Mouse (Mus musculus): ENCODE measurements at regions not wholly inside any gene's neighbourhood (a gene's known extent, or its start where the extent isn't known, plus 50 kb on each side); places are given as distances from the start of the nearest gene placed in this dataset.

DNA sequence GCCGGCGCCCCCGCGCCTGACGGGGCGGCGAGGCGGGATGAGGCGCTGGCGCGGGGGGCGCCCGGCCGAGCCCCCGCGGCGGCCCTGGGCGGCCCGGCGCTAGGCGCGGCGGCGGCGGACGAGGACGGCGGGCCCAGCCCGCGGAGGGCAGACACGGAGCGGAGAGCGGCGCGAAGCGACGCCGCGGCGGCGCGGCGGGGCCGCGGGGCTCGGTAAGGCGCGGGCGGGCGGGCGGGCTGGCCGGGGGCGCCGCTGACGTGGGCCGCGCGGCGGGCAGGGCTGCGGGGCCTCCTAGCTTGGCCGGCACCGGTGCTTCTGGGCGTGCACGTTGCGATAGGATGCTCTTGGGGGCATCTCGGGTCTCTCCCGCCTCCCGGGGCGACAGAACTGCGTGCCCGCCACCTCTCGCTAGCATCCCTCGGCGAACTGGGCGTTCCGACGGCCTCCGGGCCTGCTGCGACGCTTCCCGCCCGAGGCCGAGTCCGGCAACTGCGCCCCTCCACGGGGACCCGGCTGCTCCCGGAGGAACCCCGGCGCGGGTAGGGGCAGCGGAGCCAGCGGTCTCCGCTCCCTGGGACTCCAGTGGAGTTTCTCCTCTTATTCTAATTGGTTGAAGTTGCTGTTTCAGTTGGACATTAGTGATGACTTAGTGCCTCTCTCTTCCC lies 83.3 kb upstream of the Arhgap32 start:
- WGBS = under 1% methylated on average over 51 of the region's 94 CpGs
- Histone ChIP-seq H3K4me1 (peaks cover 10% of the 10 kb centered on the region), H3K36me3 (no peaks in the 10 kb centered on the region), H3K9me3 (no peaks in the 10 kb centered on the region), H3K27me3 (replicated peaks) (no peaks in the 10 kb centered on the region), H3K4me3 (replicated peaks) (peak overlapping the region; percentile 80), H3K9ac (peak overlapping the region; percentile 86), H3K4me2 (peak overlapping the region; percentile 86), H3K27ac (peak overlapping the region; percentile 75)
- peak; percentile 42 for ATAC-seq (ENCODE audit: insufficient read depth, low FRiP score, low read depth)

DNA sequence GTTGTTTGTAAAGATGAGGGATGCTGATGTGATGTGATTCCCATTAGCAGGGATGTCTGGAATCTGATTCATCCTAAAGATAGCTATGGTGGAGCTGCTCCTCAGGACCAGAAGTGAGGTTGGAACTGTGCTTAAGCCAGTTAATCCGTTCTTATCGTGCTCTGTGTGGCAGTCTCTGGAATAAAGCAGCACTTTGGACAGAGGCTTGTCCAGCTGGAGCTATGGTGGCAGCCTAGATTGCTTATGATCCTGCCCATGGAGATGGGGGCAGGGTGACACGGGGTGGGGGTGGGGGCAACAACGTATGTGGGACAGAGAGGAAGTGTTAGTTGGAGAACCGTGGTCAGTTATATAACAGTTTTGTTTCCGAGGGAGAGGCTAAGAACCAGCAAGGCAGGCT lies 82.0 kb upstream of the Arhgap32 start:
- H3K9me3 ChIP-seq = no peaks in the 10 kb centered on the region
- peak overlapping the region; percentile 86 for H3K4me2 ChIP-seq
- 15% methylated on average over 6 of the region's 6 CpGs for WGBS
- H3K4me1 ChIP-seq = peaks cover 12% of the 10 kb centered on the region
- H3K27me3 ChIP-seq (replicated peaks) = no peaks in the 10 kb centered on the region
- no peak for ATAC-seq (ENCODE audit: insufficient read depth, low FRiP score, low read depth)
- H3K4me3 ChIP-seq (replicated peaks) = peak overlapping the region; percentile 80; the same call in 1 of the 2 replicates
- H3K27ac ChIP-seq = no peak overlapping the region
- no peak overlapping the region for H3K9ac ChIP-seq
- H3K36me3 ChIP-seq = no peaks in the 10 kb centered on the region

DNA sequence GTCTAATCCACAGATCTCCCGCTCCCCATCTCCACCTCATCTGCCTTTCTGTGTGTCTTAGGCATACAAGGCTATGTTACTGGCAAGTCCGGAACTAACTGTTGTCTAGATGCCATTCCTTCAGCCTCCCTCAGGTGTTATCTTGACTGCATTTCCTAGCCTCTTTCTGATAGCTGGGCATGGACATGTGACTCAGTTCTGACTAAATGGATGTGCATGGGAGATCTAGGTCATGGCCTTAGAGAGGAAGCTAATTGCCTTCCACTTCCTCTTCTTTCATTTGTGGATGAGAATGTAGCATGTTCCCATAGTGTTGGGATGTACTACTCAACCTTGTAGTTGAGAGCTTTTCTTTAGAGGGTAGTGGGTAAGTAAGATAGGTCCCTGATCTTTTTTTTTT lies 75.9 kb upstream of the Arhgap32 start:
- no peak overlapping the region for H3K4me2 ChIP-seq
- no peaks in the 10 kb centered on the region for H3K36me3 ChIP-seq
- WGBS = 77% methylated on average over 2 of the region's 2 CpGs
- H3K9ac ChIP-seq = no peak overlapping the region
- ATAC-seq (ENCODE audit: insufficient read depth, low FRiP score, low read depth) = no peak
- H3K27me3 ChIP-seq (replicated peaks) = no peaks in the 10 kb centered on the region
- no peak overlapping the region for H3K4me3 ChIP-seq (replicated peaks)
- no peaks in the 10 kb centered on the region for H3K9me3 ChIP-seq
- H3K27ac ChIP-seq = no peak overlapping the region
- peaks cover 3% of the 10 kb centered on the region; the same call in 1 of the 2 replicates for H3K4me1 ChIP-seq

DNA sequence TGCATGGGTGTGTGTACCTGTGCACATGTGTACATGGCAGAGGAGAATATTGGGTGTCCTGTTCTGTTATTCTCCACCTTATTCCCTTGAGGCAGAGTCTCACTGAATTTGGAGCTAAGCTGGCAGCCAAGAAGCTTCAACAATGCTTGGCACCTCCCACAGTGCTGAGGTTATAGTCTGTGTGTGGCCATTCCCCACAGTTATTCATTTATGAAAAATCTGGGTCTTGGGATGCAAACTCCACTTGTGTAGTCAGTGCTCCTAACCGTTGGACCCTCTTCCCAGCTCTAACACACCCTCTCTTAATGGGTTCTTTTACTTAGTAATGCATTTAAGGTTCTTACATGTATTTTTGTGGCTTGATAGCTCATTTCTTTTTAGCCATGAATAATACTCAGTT lies 72.6 kb upstream of the Arhgap32 start:
- H3K27me3 ChIP-seq (replicated peaks) = no peaks in the 10 kb centered on the region
- no peak overlapping the region for H3K9ac ChIP-seq
- no peaks in the 10 kb centered on the region for H3K9me3 ChIP-seq
- H3K4me1 ChIP-seq = no peaks in the 10 kb centered on the region; the same call in 1 of the 2 replicates
- WGBS = 71% methylated on average over 1 of the region's 1 CpGs
- H3K4me3 ChIP-seq (replicated peaks) = no peak overlapping the region
- H3K4me2 ChIP-seq = no peak overlapping the region
- H3K27ac ChIP-seq = no peak overlapping the region
- no peak for ATAC-seq (ENCODE audit: insufficient read depth, low FRiP score, low read depth)
- H3K36me3 ChIP-seq = no peaks in the 10 kb centered on the region

DNA sequence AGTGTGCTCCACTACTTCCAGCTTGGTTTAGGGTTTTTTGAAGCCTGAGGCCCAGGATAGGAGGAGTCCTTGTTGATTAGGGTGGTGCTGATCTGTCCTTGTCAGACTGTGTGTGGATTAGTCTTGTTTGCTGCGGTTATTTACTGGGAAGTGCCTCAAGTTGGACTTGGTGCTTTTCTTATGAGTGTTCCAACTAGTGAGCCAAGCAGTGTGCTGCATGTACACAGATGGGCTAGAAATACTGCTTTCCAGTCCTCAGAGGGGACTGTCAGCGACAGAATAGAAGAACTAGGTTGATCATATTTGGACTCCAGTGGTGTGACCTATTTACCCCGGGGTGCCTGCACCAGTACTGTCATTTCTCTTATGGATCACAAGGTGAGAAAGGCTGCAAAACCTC lies 69.1 kb upstream of the Arhgap32 start:
- ATAC-seq (ENCODE audit: insufficient read depth, low FRiP score, low read depth) = no peak
- WGBS = 82% methylated on average over 3 of the region's 3 CpGs
- no peak overlapping the region for H3K4me2 ChIP-seq

DNA sequence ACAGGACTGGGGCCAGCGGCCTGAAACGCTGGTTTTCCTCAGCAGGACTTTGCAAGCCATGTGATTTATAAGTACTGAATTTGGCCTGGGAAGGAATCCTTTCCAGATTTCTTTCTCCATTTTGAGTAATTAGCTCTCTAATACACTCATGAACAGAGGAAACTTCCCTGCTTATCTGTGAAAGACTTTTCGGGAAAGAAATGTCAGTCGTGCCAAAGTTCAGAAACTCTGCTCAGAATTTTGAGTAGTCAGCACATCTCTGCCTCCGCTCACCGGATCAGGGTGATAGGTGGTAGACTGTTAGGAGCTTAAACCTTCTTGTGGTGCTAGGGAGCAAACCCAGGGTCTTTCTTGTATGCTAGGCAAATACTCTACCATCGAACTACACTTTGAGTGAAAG lies 67.0 kb upstream of the Arhgap32 start:
- H3K27me3 ChIP-seq (replicated peaks) = no peaks in the 10 kb centered on the region
- H3K9me3 ChIP-seq = no peaks in the 10 kb centered on the region
- no peak overlapping the region for H3K4me3 ChIP-seq (replicated peaks)
- H3K36me3 ChIP-seq = no peaks in the 10 kb centered on the region
- 0 out of 2 replicates have a peak, but pooled peaks cover 2% of the 10 kb centered on the region for H3K4me1 ChIP-seq
- H3K4me2 ChIP-seq = no peak overlapping the region
- H3K9ac ChIP-seq = no peak overlapping the region
- no peak for ATAC-seq (ENCODE audit: insufficient read depth, low FRiP score, low read depth)
- WGBS = 58% methylated on average over 7 of the region's 7 CpGs
- no peak overlapping the region for H3K27ac ChIP-seq

More for the DNA sequence above, 69.1 kb upstream of the Arhgap32 start:
- no peak overlapping the region for H3K4me3 ChIP-seq (replicated peaks)
- H3K9ac ChIP-seq = no peak overlapping the region
- H3K4me1 ChIP-seq = no peaks in the 10 kb centered on the region
- no peaks in the 10 kb centered on the region for H3K36me3 ChIP-seq
- no peaks in the 10 kb centered on the region for H3K27me3 ChIP-seq (replicated peaks)
- H3K9me3 ChIP-seq = no peaks in the 10 kb centered on the region
- H3K27ac ChIP-seq = no peak overlapping the region

DNA sequence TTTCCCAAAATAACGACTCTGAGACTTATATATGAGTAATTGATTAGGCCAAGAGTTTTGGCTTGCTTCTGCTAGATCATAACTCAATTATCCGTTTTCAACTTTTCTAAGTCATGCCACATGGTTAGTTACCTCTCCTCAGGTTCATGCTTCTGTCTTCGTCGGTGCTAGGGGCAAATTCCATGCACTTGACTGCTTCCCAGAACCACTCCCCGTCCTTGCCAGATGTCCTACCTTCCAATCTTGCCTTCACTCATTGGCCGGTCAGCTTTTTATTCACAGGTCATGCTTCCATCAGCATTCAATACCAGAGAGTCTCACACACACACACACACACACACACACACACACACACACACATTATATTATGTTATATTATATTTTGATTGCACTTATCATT lies 66.4 kb upstream of the Arhgap32 start:
- 82% methylated on average over 6 of the region's 6 CpGs for WGBS
- Histone ChIP-seq H3K4me3 (replicated peaks) (no peak overlapping the region), H3K9me3 (no peaks in the 10 kb centered on the region), H3K27me3 (replicated peaks) (no peaks in the 10 kb centered on the region), H3K36me3 (no peaks in the 10 kb centered on the region), H3K9ac (no peak overlapping the region), H3K27ac (no peak overlapping the region), H3K4me2 (no peak overlapping the region), H3K4me1 (0 out of 2 replicates have a peak, but pooled peaks cover 3% of the 10 kb centered on the region)
- ATAC-seq (ENCODE audit: insufficient read depth, low FRiP score, low read depth) = no peak

DNA sequence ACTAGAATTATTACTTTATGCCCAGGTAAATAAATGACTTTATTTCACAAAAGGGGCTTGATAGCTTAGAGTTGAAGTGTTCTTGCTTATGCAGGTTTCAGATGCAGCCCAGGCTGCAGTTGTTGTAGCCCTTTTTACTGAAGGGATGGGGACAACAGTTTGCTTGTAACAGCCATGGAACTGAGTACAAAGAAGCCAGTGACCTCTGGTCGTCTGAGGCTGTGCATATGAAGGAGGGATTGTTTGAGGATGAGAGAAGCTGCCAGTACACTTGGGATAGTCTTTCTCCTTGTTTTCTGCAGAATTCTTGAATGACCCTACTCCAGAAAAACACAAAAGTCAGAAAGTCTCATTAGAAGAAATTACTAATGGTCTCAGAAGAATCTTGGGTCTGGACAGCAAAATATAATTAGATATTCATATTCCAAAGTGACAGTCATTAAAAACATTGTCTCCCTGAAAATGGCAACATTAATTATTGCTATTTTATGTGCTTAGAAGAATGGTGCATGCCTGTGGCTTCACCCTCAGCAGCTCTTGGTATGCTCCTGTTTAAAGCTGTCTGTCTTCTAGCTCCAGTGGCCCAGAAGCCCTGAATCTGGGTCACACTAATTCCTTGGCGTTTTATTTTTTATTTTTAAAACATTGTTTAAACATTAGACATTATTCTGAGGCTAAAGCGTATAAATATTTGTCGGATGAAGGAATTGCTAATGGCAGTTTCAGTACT lies 61.9 kb upstream of the Arhgap32 start:
- Histone ChIP-seq H3K9ac (no peak overlapping the region), H3K27me3 (replicated peaks) (no peaks in the 10 kb centered on the region), H3K36me3 (no peaks in the 10 kb centered on the region), H3K4me1 (0 out of 2 replicates have a peak, but pooled peaks cover 3% of the 10 kb centered on the region), H3K4me3 (replicated peaks) (no peak overlapping the region), H3K4me2 (no peak overlapping the region), H3K9me3 (no peaks in the 10 kb centered on the region), H3K27ac (no peak overlapping the region)
- 43% methylated on average over 4 of the region's 4 CpGs for WGBS
- no peak for ATAC-seq (ENCODE audit: insufficient read depth, low FRiP score, low read depth)

DNA sequence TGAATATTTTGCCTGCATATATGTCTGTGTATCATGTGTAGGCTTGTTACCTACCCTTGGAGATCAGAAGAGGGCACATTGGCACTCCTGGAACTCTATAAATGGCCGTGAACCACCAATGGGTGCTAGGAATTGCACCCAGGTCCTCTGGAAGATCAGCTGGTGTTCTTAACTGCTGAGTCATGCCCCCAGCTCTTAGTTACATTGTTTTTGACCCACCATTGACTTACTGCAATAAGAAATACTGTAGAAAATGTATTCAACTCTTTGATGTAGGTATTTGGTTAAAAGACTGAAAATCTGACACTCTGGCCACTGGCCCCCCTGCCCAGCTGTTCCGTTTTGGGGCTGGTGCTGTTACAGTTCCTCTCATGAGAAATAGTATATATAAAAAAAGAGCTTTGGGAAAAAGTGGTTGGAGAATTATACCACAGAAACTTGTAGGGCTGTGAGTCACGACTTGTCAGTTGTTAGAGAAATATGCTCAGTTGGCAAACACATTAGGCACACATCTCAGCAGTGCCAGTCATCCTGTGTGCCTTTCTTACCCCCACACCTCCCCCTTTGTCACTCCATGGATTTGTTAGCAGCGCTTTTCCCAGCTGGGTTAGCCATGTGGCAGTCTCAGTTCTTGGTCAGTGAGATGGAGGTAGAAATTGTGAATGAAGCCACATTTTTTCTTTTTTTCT lies 58.4 kb upstream of the Arhgap32 start:
- 0 out of 2 replicates have a peak, but pooled peaks cover 3% of the 10 kb centered on the region for H3K4me1 ChIP-seq
- H3K27me3 ChIP-seq (replicated peaks) = no peaks in the 10 kb centered on the region
- H3K9me3 ChIP-seq = no peaks in the 10 kb centered on the region
- 77% methylated on average over 4 of the region's 4 CpGs for WGBS
- H3K27ac ChIP-seq = no peak overlapping the region
- no peak overlapping the region for H3K9ac ChIP-seq
- no peak; the same call in 1 of the 2 replicates for ATAC-seq (ENCODE audit: insufficient read depth, low FRiP score, low read depth)
- H3K4me3 ChIP-seq (replicated peaks) = no peak overlapping the region
- no peaks in the 10 kb centered on the region for H3K36me3 ChIP-seq
- H3K4me2 ChIP-seq = no peak overlapping the region

DNA sequence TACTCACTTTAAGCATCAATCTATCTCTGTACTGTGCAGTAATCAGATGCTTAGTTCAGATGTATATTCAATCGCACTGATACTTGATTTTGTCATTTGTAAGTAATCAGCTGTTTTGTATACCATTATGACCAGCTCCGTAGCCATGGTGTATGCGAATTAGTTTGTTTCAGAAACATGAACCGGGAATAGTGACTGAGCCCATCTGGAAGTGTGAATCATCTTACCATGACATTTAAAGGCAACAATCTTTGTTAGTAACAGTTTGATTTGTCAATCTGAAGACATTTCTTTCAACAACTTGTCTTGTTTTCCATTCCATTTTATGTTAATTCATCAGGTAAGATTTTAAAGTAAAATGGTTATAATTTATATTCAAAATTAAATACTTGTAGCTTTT lies 53.2 kb upstream of the Arhgap32 start:
- no peaks in the 10 kb centered on the region for H3K9me3 ChIP-seq
- no peaks in the 10 kb centered on the region for H3K36me3 ChIP-seq
- no peak overlapping the region for H3K9ac ChIP-seq
- ATAC-seq (ENCODE audit: insufficient read depth, low FRiP score, low read depth) = no peak
- no peak overlapping the region for H3K4me2 ChIP-seq
- H3K27ac ChIP-seq = no peak overlapping the region
- WGBS = 81% methylated on average over 4 of the region's 4 CpGs
- no peak overlapping the region for H3K4me3 ChIP-seq (replicated peaks)
- H3K4me1 ChIP-seq = no peaks in the 10 kb centered on the region
- no peaks in the 10 kb centered on the region for H3K27me3 ChIP-seq (replicated peaks)

DNA sequence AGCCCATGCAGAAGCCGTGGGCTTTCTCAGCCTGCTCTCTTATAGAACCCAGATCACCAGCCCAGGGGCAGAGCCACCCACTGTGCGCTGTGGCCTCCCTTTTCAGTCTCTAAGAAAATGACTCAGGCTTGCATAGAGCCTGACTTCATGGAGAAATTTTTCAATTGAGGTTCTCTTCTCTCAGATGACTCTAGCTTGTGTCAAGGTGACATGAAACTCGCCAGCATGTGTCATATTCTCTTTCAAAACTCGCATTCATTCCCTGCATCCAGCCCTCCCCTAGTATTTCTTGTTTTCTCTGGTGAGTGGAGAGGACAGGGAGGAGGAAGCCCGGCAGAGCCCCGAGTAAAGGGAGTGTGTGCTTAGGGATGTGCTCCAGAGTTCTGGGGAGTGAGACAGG lies 52.4 kb upstream of the Arhgap32 start:
- Histone ChIP-seq H3K27me3 (replicated peaks) (no peaks in the 10 kb centered on the region), H3K9me3 (no peaks in the 10 kb centered on the region), H3K36me3 (no peaks in the 10 kb centered on the region), H3K4me1 (no peaks in the 10 kb centered on the region), H3K27ac (no peak overlapping the region), H3K4me3 (replicated peaks) (no peak overlapping the region), H3K9ac (no peak overlapping the region), H3K4me2 (no peak overlapping the region)
- WGBS = 60% methylated on average over 6 of the region's 6 CpGs
- no peak for ATAC-seq (ENCODE audit: insufficient read depth, low FRiP score, low read depth)

DNA sequence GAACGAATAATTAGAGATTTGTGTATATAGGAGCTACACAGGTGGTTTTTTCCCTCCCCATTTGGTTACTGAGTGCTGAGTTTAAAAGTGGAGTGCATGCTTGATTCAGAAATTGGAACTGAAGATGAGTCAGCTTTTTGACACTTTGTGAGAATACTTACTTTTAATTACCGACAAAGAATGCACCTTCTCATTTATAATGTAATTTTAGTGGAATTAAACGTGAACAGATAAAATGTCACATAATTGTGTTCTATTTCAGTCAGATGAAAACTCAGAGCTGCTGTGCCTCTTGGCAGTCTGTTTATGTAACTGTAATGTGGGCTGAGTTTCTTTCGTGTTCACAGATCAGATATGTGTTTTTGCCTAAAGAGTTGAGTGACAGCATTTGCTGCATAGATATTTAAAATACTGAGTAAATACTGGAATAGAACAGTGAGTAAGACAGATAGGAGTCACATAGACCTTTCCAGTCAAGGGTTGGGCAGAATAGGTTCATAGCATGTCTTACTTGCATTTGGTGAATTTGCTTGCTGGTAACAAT lies 51.9 kb upstream of the Arhgap32 start:
- H3K27ac ChIP-seq = no peak overlapping the region

More for the DNA sequence above, 51.9 kb upstream of the Arhgap32 start:
- no peak for ATAC-seq (ENCODE audit: insufficient read depth, low FRiP score, low read depth)
- H3K4me1 ChIP-seq = no peaks in the 10 kb centered on the region
- no peaks in the 10 kb centered on the region for H3K9me3 ChIP-seq
- H3K4me2 ChIP-seq = no peak overlapping the region
- WGBS = 57% methylated on average over 4 of the region's 4 CpGs
- no peak overlapping the region for H3K9ac ChIP-seq
- no peak overlapping the region for H3K4me3 ChIP-seq (replicated peaks)
- no peaks in the 10 kb centered on the region for H3K36me3 ChIP-seq
- no peaks in the 10 kb centered on the region for H3K27me3 ChIP-seq (replicated peaks)
